Mouse (Mus musculus): ENCODE results near the gene Etv5. TPM values are rescaled to one million over a fixed set of nuclear protein-coding genes. Genes with fewer than 3 reads are reported as not detected.

Etv5 gene
- polyA plus RNA-seq, 2 experiments, result 35.3 to 39.0 TPM

DNA sequence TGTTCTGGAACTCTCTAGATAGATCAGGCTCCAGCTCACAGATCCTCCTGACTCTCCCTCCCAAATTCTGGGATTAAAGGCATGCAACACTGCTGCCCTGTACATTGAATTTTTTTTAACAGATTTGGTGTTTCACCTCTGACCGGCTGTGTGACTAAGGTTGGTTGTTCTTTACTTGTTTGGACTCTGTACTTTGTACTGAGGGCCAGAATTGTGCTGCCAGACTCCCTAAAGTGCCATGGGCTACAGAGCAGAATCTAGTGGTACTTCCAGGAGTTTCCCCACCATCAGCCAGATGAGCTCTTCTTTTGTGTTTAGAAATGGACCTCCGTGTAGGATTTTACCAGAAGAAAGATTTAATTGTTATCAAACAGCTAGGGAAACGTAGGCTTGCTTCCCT lies 103.7 kb downstream of the Etv5 start:
- no peaks in the 10 kb centered on the region for H3K27me3 ChIP-seq (ENCODE audit: control insufficient read depth, insufficient read depth, low read length)
- no peak overlapping the region for H3K9ac ChIP-seq (ENCODE audit: low read depth, low read length, severe bottlenecking)
- no peak for TF ChIP-seq POLR2A (IDR thresholded peaks at IDR 0.05; ENCODE audit: borderline replicate concordance, extremely low read depth, insufficient read depth, insufficient read length)
- H3K4me1 ChIP-seq (ENCODE audit: control insufficient read depth, insufficient read depth, low read length), result no peaks in the 10 kb centered on the region
- WGBS, result 82% methylated on average over 3 of the region's 3 CpGs
- DNase-seq (ENCODE audit: low spot score), result no peak
- peaks cover 5% of the 10 kb centered on the region; the same call in 1 of the 2 replicates for H3K9me3 ChIP-seq (ENCODE audit: control insufficient read depth, low read length)
- no peak for ATAC-seq (ENCODE audit: low FRiP score, low read depth)
- H3K4me3 ChIP-seq (replicated peaks; ENCODE audit: low read length), result no peak overlapping the region
- H3K36me3 ChIP-seq (ENCODE audit: control insufficient read depth, insufficient read depth, low read length), result no peaks in the 10 kb centered on the region
- no peak overlapping the region for H3K27ac ChIP-seq (replicated peaks; ENCODE audit: low read depth, low read length)
- no peak overlapping the region for H3K4me2 ChIP-seq (replicated peaks; ENCODE audit: low read depth, low read length, severe bottlenecking)

Other genes with a start within 250 kb of the Etv5 start
- 168 and 179 TPM in 2 replicates for gene Tra2b, start 173.7 kb downstream of the Etv5 start, polyA plus RNA-seq (2012; rRNA removed)
- gene Tra2b, start 173.7 kb downstream of the Etv5 start, polyA plus RNA-seq (2014; fragmentation: Nextera tagmentation; extraction: Ambion mirVana), result 300 and 311 TPM in 2 replicates
- gene Dgkg, start 217.5 kb upstream of the Etv5 start, polyA plus RNA-seq (2012; rRNA removed), result 0.05 and 0.08 TPM in 2 replicates
- 0.26 and 0.29 TPM in 2 replicates for gene Dgkg, start 217.5 kb upstream of the Etv5 start, polyA plus RNA-seq (2014; fragmentation: Nextera tagmentation; extraction: Ambion mirVana)